Mouse (Mus musculus) liver, embryonic 11.5 days (tissue): ENCODE results near the gene Apol7e. TPM values are rescaled to one million over a fixed set of nuclear protein-coding genes. Genes with fewer than 3 reads are reported as not detected.
A peak's percentile ranks its signal among the peaks of the same experiment; 100 is the strongest.

Experiments used
- ATAC-seq: fragments of 200-750 bp; cut with Nextera tagmentation; replicated peaks from 2 replicates; pipeline ENCODE4 v1.8.0; 2017; ENCODE audit warnings: moderate number of reproducible peaks, mild to moderate bottlenecking, moderate TSS enrichment, moderate library complexity; ENCODE audit not compliant: low FRiP score
- DNase-seq: peaks from one replicate; pipeline ENCODE4 v3.0.0-alpha.2; 2017; ENCODE audit warnings: low spot score
- H3K27ac ChIP-seq: fragments of 300-500 bp; sonication (generic); 2 replicates; pipeline ENCODE4 v1.5.1; 2014; ENCODE audit warnings: mild to moderate bottlenecking, low read depth, low read length, control low read depth
- H3K27me3 ChIP-seq: fragments of 300-500 bp; sonication (generic); replicated peaks from 2 replicates; pipeline ENCODE4 v1.6.1; 2014; ENCODE audit warnings: low read length, mixed read lengths; ENCODE audit not compliant: control insufficient read depth, insufficient read depth
- H3K36me3 ChIP-seq: fragments of 300-500 bp; sonication (generic); 2 replicates; pipeline ENCODE4 v1.6.1; 2014; ENCODE audit warnings: mild to moderate bottlenecking, low read length, moderate library complexity, mixed read lengths; ENCODE audit not compliant: control insufficient read depth, insufficient read depth
- H3K4me1 ChIP-seq: fragments of 300-500 bp; sonication (generic); replicated peaks from 2 replicates; pipeline ENCODE4 v1.6.1; 2014; ENCODE audit warnings: low read length, mixed read lengths; ENCODE audit not compliant: control insufficient read depth, insufficient read depth
- H3K4me2 ChIP-seq: fragments of 300-500 bp; sonication (generic); 2 replicates; pipeline ENCODE4 v1.6.1; 2014; ENCODE audit warnings: mild to moderate bottlenecking, control low read depth, moderate library complexity
- H3K4me3 ChIP-seq: fragments of 300-500 bp; sonication (generic); 2 replicates; pipeline ENCODE4 v1.5.1; 2014; ENCODE audit warnings: low read depth, low read length, control low read depth
- H3K9ac ChIP-seq: fragments of 300-500 bp; sonication (generic); 2 replicates; pipeline ENCODE4 v1.6.1; 2014; ENCODE audit warnings: low read depth, low read length, control low read depth
- H3K9me3 ChIP-seq: fragments of 300-500 bp; sonication (generic); 2 replicates; pipeline ENCODE4 v1.6.1; 2016; ENCODE audit warnings: low read length, inconsistent platforms, mixed read lengths; ENCODE audit not compliant: control insufficient read depth
- WGBS: fragments of 180-500 bp; shearing (Covaris S2); extraction: QIAGEN DNeasy Blood & Tissue Kit; methylation state at CpG from one replicate; pipeline ENCODE4 v1.1.7; 2014; 5-methylcytosine and 5-hydroxymethylcytosine counted together
- polyA plus RNA-seq: library from polyadenylated mRNA; unstranded; fragments of >200 nt; fragmentation: Nextera tagmentation; extraction: Ambion mirVana; gene quantifications from 2 replicates; pipeline ENCODE4 v1.2.1, GENCODE M21; 2014

The Apol7e gene
- polyA plus RNA-seq, 1 experiment from 2014 or later, result not detected

DNA sequence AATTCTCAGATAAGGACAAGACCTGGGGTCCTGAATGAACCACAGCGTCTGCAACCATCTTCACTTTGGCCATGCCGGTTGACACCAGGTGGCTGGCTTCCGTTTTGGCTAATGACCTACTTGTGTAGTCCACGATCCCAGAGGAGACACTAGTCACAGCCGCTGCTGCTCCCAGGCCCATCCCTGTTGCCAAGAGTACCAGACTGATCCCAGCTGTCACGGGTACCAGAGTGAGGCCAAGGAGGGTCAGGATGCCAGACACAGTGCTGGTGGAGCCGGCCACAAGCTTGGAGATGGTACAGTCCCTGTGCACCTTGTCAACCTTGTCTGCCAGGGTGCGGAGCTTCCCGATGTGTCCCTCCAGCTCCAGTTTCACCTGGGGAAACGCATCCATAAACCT is 51.1 kb downstream of the Apol7e start:
- H3K4me3 ChIP-seq, result no peak overlapping the region
- H3K27ac ChIP-seq, result no peak overlapping the region
- WGBS, result 90% methylated on average over 10 of the region's 10 CpGs
- H3K9me3 ChIP-seq, result no peaks in the 10 kb centered on the region
- ATAC-seq (no peak), DNase-seq (no peak)
- H3K4me1 ChIP-seq, result no peaks in the 10 kb centered on the region
- H3K27me3 ChIP-seq, result no peaks in the 10 kb centered on the region
- no peaks in the 10 kb centered on the region for H3K36me3 ChIP-seq
- H3K4me2 ChIP-seq, result no peak overlapping the region
- no peak overlapping the region for H3K9ac ChIP-seq

DNA sequence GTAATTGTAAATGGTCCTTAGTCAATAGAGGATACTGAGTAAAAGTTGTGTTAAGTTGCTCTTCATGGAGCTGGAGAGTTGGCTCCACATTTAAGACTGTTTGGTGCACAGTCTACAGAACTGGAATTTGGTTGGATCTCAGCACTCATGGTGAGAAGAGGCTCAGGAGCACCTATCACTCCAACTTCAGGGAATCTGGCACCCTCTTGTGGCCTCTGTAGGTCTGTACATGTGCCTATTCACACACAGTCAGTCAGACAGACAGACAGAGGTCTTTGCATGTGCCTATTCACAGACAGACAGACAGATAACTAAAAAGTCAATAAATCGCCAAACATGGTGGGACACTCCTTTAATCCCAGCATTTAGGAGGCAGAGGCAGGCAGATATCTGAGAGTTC is 51.8 kb downstream of the Apol7e start:
- Histone ChIP-seq H3K27ac (no peak overlapping the region), H3K4me2 (no peak overlapping the region), H3K9me3 (no peaks in the 10 kb centered on the region), H3K36me3 (no peaks in the 10 kb centered on the region), H3K9ac (no peak overlapping the region), H3K4me1 (peaks cover under 1% of the 10 kb centered on the region), H3K4me3 (no peak overlapping the region), H3K27me3 (no peaks in the 10 kb centered on the region)
- DNase-seq (no peak), ATAC-seq (no peak)
- WGBS, result 22% methylated on average over 1 of the region's 1 CpGs

DNA sequence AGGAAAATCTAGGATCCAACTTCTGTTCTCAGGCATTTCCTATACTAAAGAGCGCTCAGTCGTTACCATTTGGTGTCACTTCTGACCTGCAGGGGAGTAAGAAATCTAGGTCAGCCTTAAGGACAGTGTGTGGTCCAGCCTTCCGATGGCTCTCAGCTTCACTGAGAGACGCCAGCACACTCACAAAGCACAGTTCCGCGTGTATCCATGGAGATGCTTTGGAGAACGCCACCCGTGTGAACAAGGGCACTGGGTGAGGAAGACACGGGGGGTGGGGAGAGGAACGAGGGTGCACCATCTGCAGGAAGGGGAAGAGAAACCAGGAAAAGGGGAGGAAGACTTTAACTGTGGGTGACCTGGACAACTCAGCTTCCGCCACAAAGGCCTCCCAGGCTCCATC is 53.8 kb downstream of the Apol7e start:
- no peaks in the 10 kb centered on the region for H3K36me3 ChIP-seq
- no peak overlapping the region for H3K9ac ChIP-seq
- 60% methylated on average over 11 of the region's 11 CpGs for whole genome bisulfite sequencing
- DNase-seq, result no peak
- no peak overlapping the region for H3K27ac ChIP-seq
- peaks cover 15% of the 10 kb centered on the region for H3K4me1 ChIP-seq
- no peak for ATAC-seq
- H3K4me2 ChIP-seq, result no peak overlapping the region
- no peaks in the 10 kb centered on the region for H3K9me3 ChIP-seq
- no peak overlapping the region for H3K4me3 ChIP-seq
- no peaks in the 10 kb centered on the region for H3K27me3 ChIP-seq

DNA sequence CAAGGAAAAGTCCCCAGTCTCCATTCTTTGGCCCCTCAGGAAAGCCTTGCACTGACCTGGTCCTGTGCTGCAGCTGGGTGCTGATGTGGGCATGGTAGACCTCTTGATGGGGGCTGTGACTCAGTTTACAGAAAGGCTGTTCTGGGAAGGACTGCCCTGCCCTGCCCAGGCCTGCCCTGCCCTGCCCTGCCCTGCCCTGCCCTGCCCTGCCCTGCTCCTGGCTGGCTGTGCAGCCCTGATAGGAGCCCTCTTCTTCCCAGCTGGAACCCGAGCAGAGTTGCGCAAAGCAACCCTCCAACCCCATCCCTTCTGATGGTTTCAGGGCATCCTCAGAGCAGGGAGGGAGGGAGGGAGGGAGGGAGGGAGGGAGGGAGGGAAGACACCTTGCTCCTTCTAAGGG is 56.5 kb downstream of the Apol7e start:
- H3K9ac ChIP-seq, result peak overlapping the region; percentile 57
- H3K4me2 ChIP-seq, result peak overlapping the region; percentile 55
- H3K9me3 ChIP-seq, result no peaks in the 10 kb centered on the region
- ATAC-seq (peak; percentile 95), DNase-seq (no peak)
- peak overlapping the region; percentile 43 for H3K4me3 ChIP-seq
- H3K36me3 ChIP-seq, result peaks cover 5% of the 10 kb centered on the region
- no peaks in the 10 kb centered on the region for H3K27me3 ChIP-seq
- WGBS, result 17% methylated on average over 2 of the region's 2 CpGs
- peaks cover 15% of the 10 kb centered on the region for H3K4me1 ChIP-seq
- H3K27ac ChIP-seq, result peak overlapping the region; percentile 32; the same call in 1 of the 2 replicates

DNA sequence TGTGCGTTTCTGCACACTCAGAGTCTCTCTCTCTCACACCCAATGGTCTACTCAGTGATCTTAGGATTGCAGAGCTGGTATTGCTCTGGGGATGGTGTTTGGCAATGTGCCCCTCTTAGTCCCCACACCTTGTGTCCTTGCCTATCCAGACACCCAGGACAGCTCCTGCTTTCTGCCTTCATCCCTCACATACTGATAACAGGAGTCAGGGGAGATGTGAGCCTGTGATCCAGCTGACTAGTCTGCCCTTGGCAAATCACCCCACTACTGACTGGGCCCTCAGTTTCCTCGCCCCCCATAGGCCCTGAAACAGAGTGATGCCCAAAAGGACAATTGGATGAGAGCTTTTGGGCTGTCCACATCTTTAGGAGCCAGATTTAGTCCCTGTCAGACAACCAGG is 57.4 kb downstream of the Apol7e start:
- no peaks in the 10 kb centered on the region for H3K9me3 ChIP-seq
- WGBS, result 52% methylated on average over 2 of the region's 2 CpGs
- peak overlapping the region; percentile 26; the same call in 1 of the 2 replicates for H3K9ac ChIP-seq
- H3K36me3 ChIP-seq, result peaks cover 13% of the 10 kb centered on the region
- H3K27me3 ChIP-seq, result no peaks in the 10 kb centered on the region
- no peak for ATAC-seq
- H3K4me3 ChIP-seq, result peak overlapping the region; percentile 19; the same call in 1 of the 2 replicates
- peak overlapping the region; percentile 51 for H3K4me2 ChIP-seq
- 0 out of 2 replicates have a peak overlapping the region, but pooled peaks have one; percentile 32 for H3K27ac ChIP-seq
- DNase-seq, result no peak
- peaks cover 15% of the 10 kb centered on the region for H3K4me1 ChIP-seq

DNA sequence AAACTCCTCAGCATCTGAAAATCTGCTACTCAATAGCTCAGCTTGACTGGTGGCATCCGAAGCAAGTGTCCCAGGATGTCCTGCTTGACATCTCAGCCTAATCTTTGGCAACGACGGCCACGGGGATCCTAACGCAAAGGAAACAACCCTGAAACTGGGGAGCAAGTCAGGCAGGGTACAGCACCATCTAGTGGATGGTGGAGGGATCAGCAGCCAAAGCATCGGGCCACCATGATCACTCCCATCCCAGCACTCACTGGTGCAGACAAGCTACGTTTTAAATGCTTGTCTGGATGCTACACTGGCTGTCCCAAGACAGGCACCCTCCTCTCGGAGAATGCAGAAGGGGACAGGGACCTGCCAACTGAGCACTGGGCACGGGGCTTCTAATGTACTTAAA is 58.2 kb downstream of the Apol7e start, which contains the start of gene Apol8:
TSS of gene Apol8 (minus strand) at position 156 of the 400 bp plus-strand sequence.
- no peaks in the 10 kb centered on the region for H3K27me3 ChIP-seq
- 0 out of 2 replicates have a peak within 1 kb of the TSS, but pooled peaks have one; percentile 32 for H3K27ac ChIP-seq
- 6% methylated on average over 9 of the region's 9 CpGs for WGBS
- H3K4me2 ChIP-seq, result peak within 1 kb of the TSS; percentile 51
- ATAC-seq (no peak), DNase-seq (no peak)
- peaks cover 20% of the 10 kb centered on the region for H3K36me3 ChIP-seq
- H3K4me1 ChIP-seq, result peaks cover 15% of the 10 kb centered on the region
- H3K9me3 ChIP-seq, result no peaks in the 10 kb centered on the region
- H3K4me3 ChIP-seq, result peak within 1 kb of the TSS; percentile 19; the same call in 1 of the 2 replicates
- H3K9ac ChIP-seq, result peak within 1 kb of the TSS; percentile 26

DNA sequence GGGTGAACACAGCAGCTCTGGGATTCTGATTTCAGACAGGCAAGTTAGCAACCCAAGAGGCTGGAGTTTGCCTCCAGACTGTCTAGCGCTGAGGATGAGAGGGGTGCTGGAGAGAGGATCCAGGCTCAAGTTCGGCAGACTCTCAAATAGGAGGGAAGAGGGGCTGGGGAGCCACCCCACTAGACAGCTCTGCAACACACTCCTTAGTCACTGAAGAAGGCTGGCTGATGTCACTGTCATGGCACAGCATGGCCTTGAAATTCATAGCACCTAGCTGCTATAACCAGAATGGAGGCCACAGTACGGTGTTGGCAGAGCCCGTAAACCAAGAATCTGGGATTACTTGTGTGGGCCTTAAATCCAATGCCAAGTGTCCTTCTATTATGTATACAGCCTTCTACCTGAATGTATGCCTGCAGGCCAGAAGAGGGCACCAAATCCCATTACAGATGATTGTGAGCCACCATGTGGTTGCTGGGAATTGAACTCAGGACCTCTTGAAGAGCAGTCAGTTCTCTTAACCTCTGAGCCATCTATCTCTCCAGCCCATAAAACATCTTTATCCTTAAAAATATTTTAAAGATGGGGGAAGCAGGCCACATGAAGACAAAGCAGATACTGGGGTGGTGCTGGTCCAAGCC is 59.0 kb downstream of the Apol7e start:
- H3K4me1 ChIP-seq, result peaks cover 15% of the 10 kb centered on the region
- no peak overlapping the region for H3K9ac ChIP-seq
- no peaks in the 10 kb centered on the region for H3K9me3 ChIP-seq
- H3K4me3 ChIP-seq, result no peak overlapping the region
- ATAC-seq, result no peak
- H3K27ac ChIP-seq, result no peak overlapping the region
- DNase-seq, result no peak
- no peak overlapping the region for H3K4me2 ChIP-seq
- WGBS, result 78% methylated on average over 4 of the region's 4 CpGs
- no peaks in the 10 kb centered on the region for H3K27me3 ChIP-seq
- H3K36me3 ChIP-seq, result peaks cover 28% of the 10 kb centered on the region

DNA sequence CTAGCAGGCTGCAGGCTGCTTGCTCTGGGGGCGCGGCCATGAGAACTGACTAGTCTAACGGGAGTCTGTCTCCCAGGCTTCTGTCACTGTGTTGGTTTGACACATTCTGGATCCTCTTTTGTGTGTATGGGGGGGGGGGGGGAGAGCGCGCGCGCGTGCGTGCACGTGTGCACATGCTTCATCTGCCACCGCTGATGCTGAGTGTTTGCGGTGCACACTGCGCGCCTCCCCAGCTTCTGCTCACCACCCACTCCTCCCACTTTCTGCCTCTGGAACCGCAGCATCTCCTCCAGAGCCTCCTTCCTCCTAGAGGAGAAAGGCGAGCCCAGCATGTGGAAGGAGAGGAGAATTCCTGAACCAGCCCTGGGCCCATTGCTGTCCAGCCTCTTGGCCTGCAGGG is 61.4 kb downstream of the Apol7e start:
- Histone ChIP-seq H3K27ac (no peak overlapping the region), H3K4me3 (no peak overlapping the region), H3K4me2 (no peak overlapping the region), H3K27me3 (no peaks in the 10 kb centered on the region), H3K36me3 (peaks cover 48% of the 10 kb centered on the region), H3K9me3 (no peaks in the 10 kb centered on the region), H3K9ac (no peak overlapping the region), H3K4me1 (peaks cover 15% of the 10 kb centered on the region)
- ATAC-seq, result no peak
- DNase-seq, result no peak
- 94% methylated on average over 15 of the region's 16 CpGs for WGBS

DNA sequence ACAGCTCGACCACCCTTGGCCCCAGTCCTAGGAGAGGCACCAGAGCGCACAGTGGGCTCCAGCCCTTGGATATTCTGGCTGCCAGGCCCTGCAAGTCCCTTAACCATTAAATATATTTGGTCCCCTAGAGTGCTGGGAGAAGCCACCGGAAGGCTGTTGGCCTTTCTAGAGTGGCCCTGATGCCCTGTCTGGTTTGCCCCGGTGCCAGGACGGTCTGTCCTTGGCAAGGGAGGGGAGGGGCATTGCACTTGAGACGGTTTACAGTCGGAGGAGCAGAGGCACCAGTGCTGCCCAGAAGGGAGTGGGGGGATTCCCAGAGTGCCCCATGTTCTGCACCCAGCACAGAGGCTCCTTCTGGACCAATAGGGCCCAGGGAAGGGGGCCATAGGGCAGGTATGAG is 62.4 kb downstream of the Apol7e start:
- DNase-seq, result no peak
- no peak overlapping the region for H3K4me2 ChIP-seq
- no peak overlapping the region for H3K4me3 ChIP-seq
- H3K9ac ChIP-seq, result no peak overlapping the region
- H3K27ac ChIP-seq, result no peak overlapping the region
- peaks cover 9% of the 10 kb centered on the region for H3K4me1 ChIP-seq
- H3K27me3 ChIP-seq, result no peaks in the 10 kb centered on the region
- 98% methylated on average over 7 of the region's 7 CpGs for WGBS
- H3K36me3 ChIP-seq, result peaks cover 58% of the 10 kb centered on the region
- H3K9me3 ChIP-seq, result no peaks in the 10 kb centered on the region
- no peak for ATAC-seq
